Mouse (Mus musculus) E14TG2a.4 (cell line): Measurements from ENCODE around the gene Stxbp1.

Experiments
- CTCF ChIP-seq: conservative IDR thresholded peaks from 2 replicates; pipeline ENCODE4 v1.5.1; 2014; ENCODE audit warnings: low read length
- NANOG ChIP-seq: IDR thresholded peaks from 2 replicates; pipeline ENCODE4 v1.6.1; 2014; ENCODE audit warnings: borderline replicate concordance, low read length, mixed read lengths
- POU5F1 ChIP-seq: IDR thresholded peaks from 2 replicates; pipeline ENCODE4 v1.6.1; 2014; ENCODE audit warnings: low read length, borderline replicate concordance

DNA sequence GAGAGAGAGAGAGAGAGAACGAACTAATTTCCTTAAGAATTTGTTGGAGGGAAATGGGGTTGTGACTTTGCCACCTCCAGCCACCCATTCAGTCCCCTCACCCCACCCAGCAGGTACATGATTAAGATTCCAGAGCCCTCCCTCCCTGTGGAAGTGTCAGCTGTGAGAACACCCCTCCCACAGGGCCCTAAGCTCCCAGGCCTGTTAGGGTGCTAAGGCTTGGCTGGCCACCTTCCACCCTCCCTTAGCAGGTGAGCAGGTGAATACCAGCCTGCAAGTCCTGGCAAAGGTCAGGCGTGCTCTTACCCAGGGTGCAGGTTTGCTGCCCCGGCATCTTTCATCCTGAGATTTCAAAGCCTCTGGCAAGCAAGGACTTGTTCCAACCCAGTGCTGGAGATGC lies 31.4 kb upstream of the Stxbp1 start:
- TF ChIP-seq CTCF (no peak), POU5F1 (no peak), NANOG (no peak)
